Mouse (Mus musculus) ES-E14 (cell line): Measurements from ENCODE around the gene Olfr313.

Experiments
- HCFC1 ChIP-seq: IDR thresholded peaks from 2 replicates; pipeline ENCODE4 v1.6.1; 2012; ENCODE audit warnings: low read length, inconsistent platforms, borderline replicate concordance; ENCODE audit not compliant: insufficient read depth
- MAFK ChIP-seq: IDR thresholded peaks from 2 replicates; pipeline ENCODE4 v1.6.1; 2014; ENCODE audit warnings: mild to moderate bottlenecking, low read depth, low read length, inconsistent platforms; ENCODE audit not compliant: insufficient read depth

DNA sequence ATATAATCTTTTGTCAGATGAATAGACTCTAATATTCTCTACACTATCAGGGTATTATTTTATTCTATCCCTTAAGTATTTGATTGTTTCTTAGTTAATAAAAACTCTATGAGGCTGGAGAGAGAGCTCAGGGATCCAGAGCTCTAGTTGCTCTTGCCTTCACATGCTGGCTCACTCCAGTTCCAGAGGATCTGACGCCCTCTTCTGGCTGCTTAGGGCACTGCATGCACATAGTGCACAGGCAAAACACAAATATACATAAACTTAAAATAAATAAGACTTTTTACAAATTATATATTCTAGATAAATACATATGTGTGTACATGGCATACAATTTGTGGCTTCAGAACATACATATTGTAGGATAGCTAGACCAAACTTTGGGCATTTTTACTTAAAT lies 2.8 kb upstream of the Olfr313 start:
- no peak for TF ChIP-seq HCFC1
- no peak for TF ChIP-seq MAFK
